Mouse (Mus musculus): ENCODE measurements at regions not wholly inside any gene's neighbourhood (a gene's known extent, or its start where the extent isn't known, plus 50 kb on each side); places are given as distances from the start of the nearest gene placed in this dataset.

DNA sequence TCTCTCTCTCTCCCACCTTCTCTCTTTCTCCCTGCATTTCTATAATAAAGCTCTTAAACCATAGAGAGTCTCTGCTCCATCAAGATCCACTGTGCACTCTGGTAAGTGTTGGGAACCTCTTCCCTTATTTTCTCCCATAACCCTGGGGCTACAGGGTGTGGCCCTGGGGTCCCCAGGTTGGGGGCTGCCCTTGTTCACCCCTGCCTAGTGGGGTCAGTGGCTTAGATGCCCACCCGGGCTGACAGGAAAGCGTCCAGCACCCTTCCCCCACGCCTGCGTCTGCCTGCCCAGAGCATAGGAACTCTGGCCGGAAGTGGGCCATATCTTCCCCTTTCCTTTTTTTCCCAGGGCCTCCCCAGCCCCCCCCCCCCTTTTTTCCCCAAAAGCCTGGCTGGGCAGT is 534.0 kb downstream of the Hdgfl1 start:
- TF ChIP-seq POLR2A (IDR thresholded peaks at IDR 0.05; ENCODE audit: borderline replicate concordance, extremely low read depth, low read depth, low read length) = no peak
- no peak for TF ChIP-seq CTCF (IDR thresholded peaks at IDR 0.05; ENCODE audit: insufficient read depth, low read length)

Measured in lung, adult 2 months (tissue).